Mouse (Mus musculus): Measurements from ENCODE around the gene Anln.
A peak's percentile ranks its signal among the peaks of the same experiment; 100 is the strongest.
"Not testable (repeated sequence)": the region's sequence is repeated elsewhere in the genome, so short reads cannot be mapped to it uniquely, and the experiment has no call there.

Anln gene

DNA sequence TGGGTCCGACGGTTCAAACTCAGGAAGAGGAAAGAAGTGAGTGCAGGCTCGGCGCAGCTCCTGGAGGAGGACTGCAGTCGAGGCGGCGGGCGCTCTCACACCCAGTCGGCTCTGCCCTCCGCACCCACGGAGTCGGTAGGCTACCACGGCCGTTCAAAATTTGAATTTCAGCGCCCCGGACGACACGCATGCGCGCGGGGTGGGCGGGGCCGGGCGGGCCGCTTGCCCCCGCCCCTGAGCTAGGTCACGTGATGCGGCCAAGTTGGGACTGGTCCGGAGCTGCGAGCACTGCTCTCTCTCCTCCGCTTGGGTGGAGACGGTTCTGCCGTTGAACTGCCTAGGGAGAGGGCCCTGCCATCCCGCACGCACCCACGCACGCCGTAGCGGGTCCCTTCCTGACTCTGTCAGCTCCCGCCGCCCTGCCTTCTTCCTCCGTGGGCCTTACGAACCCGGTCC is at the start of gene Anln:
TSS of gene Anln (minus strand) at position 168 of the 456 bp plus-strand sequence.
- DNase-seq (ENCODE audit: extremely low read depth, low read depth, low spot score), result no peak

DNA sequence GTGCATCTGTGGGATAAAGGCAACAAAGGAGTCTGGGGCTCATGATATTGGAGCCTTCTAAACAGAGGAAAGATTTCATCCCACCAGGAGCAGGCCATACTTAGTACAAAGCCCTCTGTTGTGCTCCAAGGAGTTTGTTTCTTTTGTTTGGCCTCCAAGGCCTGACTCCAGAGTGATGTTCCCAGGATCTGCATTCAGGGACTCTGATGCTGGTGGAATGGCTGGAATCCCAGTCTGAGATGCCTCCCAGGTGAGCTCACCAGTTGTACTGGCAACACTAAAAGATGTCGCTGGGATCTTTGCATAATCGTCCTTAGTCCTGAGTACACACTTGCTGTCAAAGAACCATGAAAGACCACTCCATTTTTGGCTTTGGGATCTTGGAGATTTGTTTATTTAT is 45.1 kb upstream of the Anln start:
- no peak for DNase-seq (ENCODE audit: extremely low read depth, low read depth, low spot score)

- no peak for DNase-seq (ENCODE audit: extremely low read depth, low read depth, low spot score)
Observed at GRCm38 (mm10) chr9:22433221-22433620, 44.2 kb upstream of the Anln start.

DNA sequence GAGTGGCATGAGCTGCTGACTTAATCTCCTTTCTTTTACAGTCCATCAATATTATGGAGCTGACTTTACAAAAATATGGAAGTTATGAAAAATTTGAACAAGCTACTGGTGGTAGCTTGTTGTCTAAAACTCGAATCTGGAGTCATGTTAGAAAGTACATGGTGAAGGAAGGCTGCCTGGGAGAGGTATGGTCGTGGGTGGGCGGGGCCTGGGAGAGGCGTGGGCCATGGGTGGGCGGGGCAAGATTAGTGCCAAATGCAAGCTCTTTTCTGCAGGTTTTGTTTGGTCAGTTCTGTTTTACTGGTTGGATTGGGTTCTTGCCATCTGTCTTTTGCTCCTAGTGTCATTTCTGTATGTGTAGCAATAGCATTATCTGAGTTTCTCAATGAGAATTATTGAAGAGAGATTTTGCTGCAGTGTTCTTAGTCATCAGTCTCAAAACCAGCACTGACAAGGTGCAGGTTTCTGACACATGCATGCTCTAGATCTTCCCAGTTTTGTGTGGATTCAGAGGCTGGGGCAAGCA is 41.4 kb upstream of the Anln start:
- DNase-seq (ENCODE audit: extremely low read depth, low read depth, low spot score), result peak; percentile 39

DNA sequence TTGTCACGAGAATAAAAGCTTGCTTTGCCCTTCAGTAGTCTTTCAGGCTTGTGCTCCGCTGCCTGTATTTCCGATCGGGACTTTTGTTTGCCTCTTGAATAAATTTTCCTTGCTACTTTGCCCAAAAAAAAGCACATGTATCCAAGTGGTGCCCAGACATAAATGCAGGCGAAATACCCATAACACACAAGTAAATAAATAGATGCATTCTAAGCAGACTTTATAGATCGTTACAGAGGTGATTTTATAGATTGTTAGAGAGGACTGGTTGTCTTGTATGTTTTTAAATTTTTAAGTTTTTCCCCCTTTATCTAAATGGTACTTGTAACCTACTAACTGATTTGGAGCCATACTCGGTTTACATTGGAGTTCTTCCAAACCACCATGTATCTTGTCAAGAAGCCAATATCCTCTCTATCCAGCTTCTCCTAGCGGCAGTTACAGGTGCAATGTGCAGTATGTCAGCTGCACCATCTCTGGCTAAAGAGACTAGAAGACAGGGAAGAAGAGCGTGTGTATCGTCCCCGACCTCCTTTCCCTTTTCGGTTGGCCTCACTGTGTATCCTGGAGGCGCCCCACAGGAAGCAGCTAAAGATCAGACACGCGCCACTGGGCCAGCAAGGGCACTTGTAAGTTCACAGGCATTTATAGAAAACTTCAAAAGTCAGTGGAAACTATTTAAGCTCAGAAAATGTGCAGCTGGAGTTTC is 40.7 kb upstream of the Anln start:
- DNase-seq (ENCODE audit: extremely low read depth, low read depth, low spot score), result no peak

- no peak for DNase-seq (ENCODE audit: extremely low read depth, low read depth, low spot score)
Observed at GRCm38 (mm10) chr9:22428666-22429410, 39.9 kb upstream of the Anln start.

DNA sequence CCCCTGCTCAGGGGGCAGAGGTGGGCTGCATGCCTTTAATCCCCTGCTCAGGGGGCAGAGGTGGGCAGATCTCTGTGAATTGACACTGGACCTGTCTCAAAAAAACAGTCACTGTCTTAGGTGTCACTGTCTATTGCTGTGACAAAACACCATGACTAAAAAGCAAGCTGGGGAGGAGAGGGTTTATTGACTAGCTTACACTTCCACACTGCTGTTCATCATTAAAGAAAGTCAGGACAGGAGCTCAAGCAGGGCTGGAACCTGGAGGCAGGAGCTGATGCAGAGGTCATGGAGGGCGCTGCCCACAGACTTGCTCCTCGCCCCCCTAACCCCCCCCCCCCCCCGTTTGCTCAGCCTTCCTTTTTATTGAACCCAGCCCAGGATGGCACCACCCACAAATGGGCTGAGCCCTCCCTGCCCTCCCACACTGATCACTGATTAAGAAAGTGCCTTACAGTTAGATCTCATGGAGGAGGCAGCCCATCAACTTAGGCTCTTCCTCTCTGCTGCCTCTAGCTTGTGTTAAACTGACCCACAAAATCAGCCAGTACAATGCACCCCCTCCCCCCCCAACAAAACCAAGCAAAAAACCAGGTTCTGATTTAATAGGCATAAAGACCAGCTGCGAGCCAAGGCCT is 39.2 kb upstream of the Anln start:
- no peak for DNase-seq (ENCODE audit: extremely low read depth, low read depth, low spot score)

GRCm38 (mm10) chr9:22424719-22425118 is 35.7 kb upstream of the Anln start:
- DNase-seq (ENCODE audit: extremely low read depth, low read depth, low spot score), result no peak

DNA sequence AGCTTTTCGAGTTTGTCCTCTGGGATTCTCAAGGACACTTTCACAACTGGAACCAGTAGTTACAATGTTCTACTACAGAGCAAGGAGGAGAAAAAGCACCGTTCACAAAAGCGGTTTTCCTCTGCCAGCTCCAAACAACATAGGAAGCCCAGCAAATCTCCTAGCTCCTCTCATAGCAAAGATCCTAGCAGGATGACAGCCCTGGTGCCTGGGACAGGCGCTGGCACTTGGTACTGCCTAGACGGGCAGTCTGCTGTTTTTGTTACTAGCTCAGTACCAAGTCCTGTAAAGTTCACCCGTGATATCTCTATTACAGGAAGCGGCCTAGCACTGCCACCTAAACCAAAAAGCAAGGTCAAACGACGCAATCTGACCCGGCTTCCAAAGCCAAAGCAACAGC is 35.2 kb upstream of the Anln start:
- DNase-seq (ENCODE audit: extremely low read depth, low read depth, low spot score), result no peak

DNA sequence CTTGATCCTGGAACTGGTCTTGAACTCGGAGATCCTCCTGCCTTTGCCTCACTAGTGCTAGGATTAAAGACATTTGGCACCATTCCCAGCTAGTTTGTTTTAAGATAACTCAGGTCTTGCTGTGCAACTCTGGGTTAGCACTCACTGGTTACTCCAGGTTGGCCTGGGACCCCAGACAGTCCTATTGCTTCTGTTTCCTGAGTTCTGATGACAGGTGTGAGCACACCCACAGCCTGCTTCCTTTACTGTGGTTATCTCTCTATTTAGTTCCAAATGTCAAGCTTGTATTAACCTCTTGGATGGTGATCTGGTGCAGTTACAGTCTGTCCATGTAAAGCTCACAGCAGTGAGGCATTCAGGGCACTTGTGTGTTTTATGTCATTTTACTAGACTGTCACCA is 34.5 kb upstream of the Anln start:
- DNase-seq (ENCODE audit: extremely low read depth, low read depth, low spot score), result no peak

DNA sequence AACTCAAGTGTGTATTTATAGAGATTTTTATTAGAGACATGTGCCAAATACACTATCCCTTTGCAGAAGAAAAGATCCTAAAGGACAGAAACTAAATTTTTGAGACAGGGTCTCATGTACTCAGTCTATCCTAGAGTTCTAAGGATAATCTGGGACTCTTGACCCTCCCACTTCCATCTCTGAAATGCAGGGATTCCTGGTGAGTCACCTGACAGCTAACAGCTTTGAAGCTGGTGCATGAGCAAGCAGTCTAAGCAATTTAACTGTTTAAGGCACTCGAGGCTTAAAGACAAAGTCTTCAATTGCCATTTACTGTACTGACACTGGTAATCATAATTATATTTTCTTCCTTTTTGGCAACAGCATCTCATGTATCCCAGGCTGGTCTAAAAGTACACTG is 33.6 kb upstream of the Anln start:
- no peak for DNase-seq (ENCODE audit: extremely low read depth, low read depth, low spot score)

DNA sequence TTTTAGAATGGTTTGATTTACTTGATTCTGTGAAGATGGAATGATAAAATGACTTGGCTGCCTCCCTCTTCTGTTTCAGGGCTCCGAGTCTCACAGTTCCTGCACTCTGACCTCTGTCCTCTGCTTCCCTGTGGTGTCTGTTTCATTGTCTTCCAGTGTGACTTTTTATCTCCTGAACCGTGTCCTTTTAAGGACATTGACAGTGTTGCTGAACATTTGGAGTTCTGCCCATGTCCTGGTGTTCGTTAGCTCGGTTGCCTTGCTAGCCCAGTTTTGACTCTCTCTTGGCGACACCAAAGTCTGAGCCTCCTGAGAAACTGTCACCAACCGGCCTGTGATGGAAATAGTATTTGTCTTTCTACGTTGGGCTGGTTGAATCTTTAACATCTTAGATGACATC is 31.5 kb upstream of the Anln start:
- DNase-seq (ENCODE audit: extremely low read depth, low read depth, low spot score), result no peak

- DNase-seq (ENCODE audit: extremely low read depth, low read depth, low spot score), result no peak
Observed at GRCm38 (mm10) chr9:22419877-22420276, 30.9 kb upstream of the Anln start.

- DNase-seq (ENCODE audit: extremely low read depth, low read depth, low spot score), result no peak
Observed at GRCm38 (mm10) chr9:22417547-22417946, 28.6 kb upstream of the Anln start.

GRCm38 (mm10) chr9:22416187-22416586 is 27.2 kb upstream of the Anln start:
- no peak for DNase-seq (ENCODE audit: extremely low read depth, low read depth, low spot score)

GRCm38 (mm10) chr9:22411002-22411857 is 22.2 kb upstream of the Anln start, which contains the start of gene 9530077C05Rik:
Gene 9530077C05Rik (plus strand): TSS chr9:22411513.
- DNase-seq (ENCODE audit: extremely low read depth, low read depth, low spot score), result no peak

GRCm38 (mm10) chr9:22409501-22409900 is 20.5 kb upstream of the Anln start:
- no peak for DNase-seq (ENCODE audit: extremely low read depth, low read depth, low spot score)

DNA sequence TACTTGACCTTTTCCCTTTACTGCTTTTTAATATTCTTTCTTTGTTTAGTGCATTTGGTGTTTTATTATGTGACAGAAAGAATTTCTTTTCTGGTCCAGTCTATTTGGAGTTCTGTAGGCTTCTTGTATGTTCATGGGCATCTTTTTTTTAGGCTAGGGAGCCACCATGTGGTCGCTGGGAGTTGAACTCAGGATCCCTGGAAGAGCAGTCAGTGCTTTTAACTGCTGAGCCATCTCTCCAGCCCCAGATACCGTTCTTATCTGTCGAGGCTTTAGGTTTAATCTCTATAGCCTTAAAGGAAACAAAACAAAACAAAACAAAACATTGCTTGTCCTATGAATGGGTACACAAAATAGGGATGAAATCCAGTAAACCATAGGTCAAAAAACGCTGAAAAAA is 19.4 kb upstream of the Anln start:
- DNase-seq (ENCODE audit: extremely low read depth, low read depth, low spot score), result not testable (repeated sequence)

DNA sequence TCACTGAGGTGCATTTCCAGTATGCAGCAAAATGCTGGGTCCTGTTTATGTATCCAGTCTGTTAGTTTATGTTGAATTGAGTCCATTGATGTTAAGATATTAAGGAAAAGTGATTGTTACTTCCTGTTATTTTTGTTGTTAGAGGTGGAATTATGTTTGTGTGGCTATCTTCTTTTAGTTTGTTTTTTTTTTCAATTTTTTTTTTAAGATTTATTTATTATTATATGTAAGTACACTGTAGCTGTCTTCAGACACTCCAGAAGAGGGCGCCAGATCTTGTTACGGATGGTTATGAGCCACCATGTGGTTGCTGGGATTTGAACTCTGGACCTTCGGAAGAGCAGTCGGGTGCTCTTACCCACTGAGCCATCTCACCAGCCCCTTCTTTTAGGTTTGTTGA is 18.6 kb upstream of the Anln start:
- DNase-seq (ENCODE audit: extremely low read depth, low read depth, low spot score), result not testable (repeated sequence)

- DNase-seq (ENCODE audit: extremely low read depth, low read depth, low spot score), result no peak
Observed at GRCm38 (mm10) chr9:22405414-22405813, 16.4 kb upstream of the Anln start.

DNA sequence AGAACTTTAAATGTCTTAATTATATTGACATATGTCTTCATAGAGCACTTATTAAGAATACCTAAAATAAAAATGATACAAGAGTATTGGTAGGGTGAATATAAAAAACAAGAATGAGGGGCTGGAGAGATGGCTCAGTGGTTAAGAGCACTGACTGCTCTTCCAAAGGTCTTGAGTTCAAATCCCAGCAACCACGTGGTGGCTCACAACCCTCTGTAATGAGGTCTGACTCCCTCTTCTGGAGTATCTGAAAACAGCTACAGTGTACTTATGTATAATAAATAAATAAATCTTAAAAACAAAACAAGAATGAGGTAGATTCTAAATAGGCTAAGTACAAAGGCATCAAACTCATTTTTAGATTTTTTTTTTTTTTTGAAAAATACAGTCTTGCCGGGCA is 14.5 kb upstream of the Anln start:
- not testable (repeated sequence) for DNase-seq (ENCODE audit: extremely low read depth, low read depth, low spot score)

Data from fat pad, adult 2 months (tissue).